Mouse (Mus musculus): Measurements from ENCODE around the gene Gm43518. TPM values are rescaled to one million over a fixed set of nuclear protein-coding genes. Genes with fewer than 3 reads are reported as not detected.

The Gm43518 gene
- polyA plus RNA-seq, 1 experiment from 2014 or later, result 2.4 TPM

GRCm38 (mm10) chr5:123946546-123946945 lies 19.3 kb downstream of the Gm43518 start:
- DNase-seq (ENCODE audit: low spot score), result no peak
- Histone ChIP-seq H3K27me3 (ENCODE audit: control insufficient read depth, insufficient read depth, low read length) (no peaks in the 10 kb centered on the region; the same call in 1 of the 2 replicates), H3K36me3 (ENCODE audit: control insufficient read depth, insufficient read depth, low read length) (no peaks in the 10 kb centered on the region), H3K9me3 (ENCODE audit: control insufficient read depth, low read length) (no peaks in the 10 kb centered on the region), H3K4me3 (ENCODE audit: low read depth, low read length) (no peak overlapping the region), H3K9ac (ENCODE audit: low read depth, low read length) (no peak overlapping the region), H3K4me2 (replicated peaks; ENCODE audit: low read depth, low read length) (no peak overlapping the region), H3K27ac (ENCODE audit: low read depth, low read length) (no peak overlapping the region), H3K4me1 (replicated peaks; ENCODE audit: control insufficient read depth, insufficient read depth, low read length) (no peaks in the 10 kb centered on the region)
- no peak for ATAC-seq (ENCODE audit: low FRiP score)
- 70% methylated on average over 4 of the region's 4 CpGs for WGBS

GRCm38 (mm10) chr5:123947041-123947761 lies 20.0 kb downstream of the Gm43518 start:
- Histone ChIP-seq H3K9me3 (ENCODE audit: control insufficient read depth, low read length) (no peaks in the 10 kb centered on the region), H3K27me3 (ENCODE audit: control insufficient read depth, insufficient read depth, low read length) (no peaks in the 10 kb centered on the region; the same call in 1 of the 2 replicates), H3K4me3 (ENCODE audit: low read depth, low read length) (no peak overlapping the region), H3K4me1 (replicated peaks; ENCODE audit: control insufficient read depth, insufficient read depth, low read length) (no peaks in the 10 kb centered on the region), H3K9ac (ENCODE audit: low read depth, low read length) (no peak overlapping the region), H3K4me2 (replicated peaks; ENCODE audit: low read depth, low read length) (no peak overlapping the region), H3K36me3 (ENCODE audit: control insufficient read depth, insufficient read depth, low read length) (no peaks in the 10 kb centered on the region), H3K27ac (ENCODE audit: low read depth, low read length) (no peak overlapping the region)
- DNase-seq (ENCODE audit: low spot score) (peak; percentile 79), ATAC-seq (ENCODE audit: low FRiP score) (no peak)
- WGBS, result 53% methylated on average over 7 of the region's 7 CpGs

GRCm38 (mm10) chr5:123952365-123953045 lies 25.3 kb downstream of the Gm43518 start:
- Histone ChIP-seq H3K4me3 (ENCODE audit: low read depth, low read length) (no peak overlapping the region), H3K9me3 (ENCODE audit: control insufficient read depth, low read length) (no peaks in the 10 kb centered on the region), H3K27ac (ENCODE audit: low read depth, low read length) (no peak overlapping the region), H3K4me2 (replicated peaks; ENCODE audit: low read depth, low read length) (no peak overlapping the region), H3K36me3 (ENCODE audit: control insufficient read depth, insufficient read depth, low read length) (no peaks in the 10 kb centered on the region), H3K27me3 (ENCODE audit: control insufficient read depth, insufficient read depth, low read length) (no peaks in the 10 kb centered on the region; the same call in 1 of the 2 replicates), H3K9ac (ENCODE audit: low read depth, low read length) (no peak overlapping the region), H3K4me1 (replicated peaks; ENCODE audit: control insufficient read depth, insufficient read depth, low read length) (no peaks in the 10 kb centered on the region)
- DNase-seq (ENCODE audit: low spot score) (no peak), ATAC-seq (ENCODE audit: low FRiP score) (no peak)
- WGBS, result 70% methylated on average over 5 of the region's 5 CpGs

DNA sequence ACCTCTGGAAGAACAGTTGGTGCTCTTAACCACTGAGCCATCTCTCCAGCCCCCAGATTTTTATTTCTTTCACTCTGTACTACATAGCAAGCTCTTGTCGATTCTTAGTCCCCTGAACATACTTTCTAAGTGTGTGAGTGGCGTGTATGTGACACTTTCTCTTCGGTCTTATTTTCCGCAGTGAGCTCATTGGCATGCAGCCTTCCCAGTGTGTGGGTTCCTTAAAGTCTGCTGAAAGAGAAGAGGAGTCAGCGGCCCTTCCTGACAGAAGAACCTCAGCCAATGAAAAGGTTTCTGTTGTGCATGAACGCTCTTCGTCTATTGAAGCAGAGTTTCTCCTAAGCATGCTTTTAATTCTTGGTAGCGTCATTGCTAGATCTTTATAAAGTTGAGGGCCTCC lies 30.0 kb downstream of the Gm43518 start:
- no peaks in the 10 kb centered on the region for H3K9me3 ChIP-seq (ENCODE audit: control insufficient read depth, low read length)
- no peak overlapping the region for H3K4me3 ChIP-seq (ENCODE audit: low read depth, low read length)
- H3K9ac ChIP-seq (ENCODE audit: low read depth, low read length), result no peak overlapping the region
- H3K27ac ChIP-seq (ENCODE audit: low read depth, low read length), result no peak overlapping the region
- no peaks in the 10 kb centered on the region for H3K27me3 ChIP-seq (ENCODE audit: control insufficient read depth, insufficient read depth, low read length)
- H3K36me3 ChIP-seq (ENCODE audit: control insufficient read depth, insufficient read depth, low read length), result no peaks in the 10 kb centered on the region
- DNase-seq (ENCODE audit: low spot score), result no peak
- 78% methylated on average over 8 of the region's 8 CpGs for WGBS
- no peak overlapping the region for H3K4me2 ChIP-seq (replicated peaks; ENCODE audit: low read depth, low read length)
- no peak for ATAC-seq (ENCODE audit: low FRiP score)
- H3K4me1 ChIP-seq (replicated peaks; ENCODE audit: control insufficient read depth, insufficient read depth, low read length), result no peaks in the 10 kb centered on the region

- Histone ChIP-seq H3K4me1 (replicated peaks; ENCODE audit: control insufficient read depth, insufficient read depth, low read length) (no peaks in the 10 kb centered on the region), H3K4me2 (replicated peaks; ENCODE audit: low read depth, low read length) (no peak overlapping the region), H3K9me3 (ENCODE audit: control insufficient read depth, low read length) (no peaks in the 10 kb centered on the region), H3K4me3 (ENCODE audit: low read depth, low read length) (no peak overlapping the region), H3K27me3 (ENCODE audit: control insufficient read depth, insufficient read depth, low read length) (no peaks in the 10 kb centered on the region), H3K27ac (ENCODE audit: low read depth, low read length) (no peak overlapping the region), H3K36me3 (ENCODE audit: control insufficient read depth, insufficient read depth, low read length) (no peaks in the 10 kb centered on the region), H3K9ac (ENCODE audit: low read depth, low read length) (no peak overlapping the region)
- DNase-seq (ENCODE audit: low spot score) (no peak), ATAC-seq (ENCODE audit: low FRiP score) (no peak)
- 81% methylated on average over 3 of the region's 3 CpGs for WGBS
Observed at GRCm38 (mm10) chr5:123959018-123959417, 31.8 kb downstream of the Gm43518 start.

- Histone ChIP-seq H3K4me2 (replicated peaks; ENCODE audit: low read depth, low read length) (no peak overlapping the region), H3K4me1 (replicated peaks; ENCODE audit: control insufficient read depth, insufficient read depth, low read length) (no peaks in the 10 kb centered on the region), H3K27me3 (ENCODE audit: control insufficient read depth, insufficient read depth, low read length) (no peaks in the 10 kb centered on the region), H3K9ac (ENCODE audit: low read depth, low read length) (no peak overlapping the region), H3K36me3 (ENCODE audit: control insufficient read depth, insufficient read depth, low read length) (no peaks in the 10 kb centered on the region), H3K9me3 (ENCODE audit: control insufficient read depth, low read length) (no peaks in the 10 kb centered on the region), H3K4me3 (ENCODE audit: low read depth, low read length) (no peak overlapping the region), H3K27ac (ENCODE audit: low read depth, low read length) (no peak overlapping the region)
- no peak for DNase-seq (ENCODE audit: low spot score)
- no peak for ATAC-seq (ENCODE audit: low FRiP score)
- 83% methylated on average over 8 of the region's 8 CpGs for WGBS
Observed at GRCm38 (mm10) chr5:123960129-123960528, 32.9 kb downstream of the Gm43518 start.

GRCm38 (mm10) chr5:123961046-123961445 lies 33.8 kb downstream of the Gm43518 start:
- Histone ChIP-seq H3K9ac (ENCODE audit: low read depth, low read length) (no peak overlapping the region), H3K4me2 (replicated peaks; ENCODE audit: low read depth, low read length) (no peak overlapping the region), H3K4me3 (ENCODE audit: low read depth, low read length) (no peak overlapping the region), H3K36me3 (ENCODE audit: control insufficient read depth, insufficient read depth, low read length) (no peaks in the 10 kb centered on the region), H3K27ac (ENCODE audit: low read depth, low read length) (no peak overlapping the region), H3K4me1 (replicated peaks; ENCODE audit: control insufficient read depth, insufficient read depth, low read length) (no peaks in the 10 kb centered on the region), H3K27me3 (ENCODE audit: control insufficient read depth, insufficient read depth, low read length) (no peaks in the 10 kb centered on the region), H3K9me3 (ENCODE audit: control insufficient read depth, low read length) (no peaks in the 10 kb centered on the region)
- DNase-seq (ENCODE audit: low spot score), result no peak
- 88% methylated on average over 12 of the region's 12 CpGs for WGBS
- ATAC-seq (ENCODE audit: low FRiP score), result no peak

DNA sequence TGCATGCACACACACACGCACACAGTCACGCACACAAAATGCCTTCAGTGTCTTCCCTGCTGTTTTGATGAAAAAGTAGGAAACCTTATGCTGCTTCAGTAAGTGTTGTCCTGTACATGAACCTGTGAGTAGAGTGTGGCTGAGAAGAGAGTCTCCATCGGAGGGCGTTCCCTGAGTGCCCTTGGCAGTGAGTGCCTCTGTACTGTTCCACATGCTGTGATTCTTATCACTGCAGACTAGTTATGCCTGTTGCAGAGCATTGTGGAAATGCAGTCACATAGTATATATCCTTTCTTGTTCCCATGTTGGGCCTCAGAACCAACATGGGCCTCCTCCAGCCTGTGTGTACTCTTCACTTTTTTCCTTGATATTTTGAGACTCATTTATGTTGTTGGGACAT lies 37.0 kb downstream of the Gm43518 start:
- DNase-seq (ENCODE audit: low spot score), result no peak
- Histone ChIP-seq H3K4me1 (replicated peaks; ENCODE audit: control insufficient read depth, insufficient read depth, low read length) (no peaks in the 10 kb centered on the region), H3K4me2 (replicated peaks; ENCODE audit: low read depth, low read length) (no peak overlapping the region), H3K4me3 (ENCODE audit: low read depth, low read length) (no peak overlapping the region), H3K27ac (ENCODE audit: low read depth, low read length) (no peak overlapping the region), H3K9ac (ENCODE audit: low read depth, low read length) (no peak overlapping the region), H3K9me3 (ENCODE audit: control insufficient read depth, low read length) (no peaks in the 10 kb centered on the region), H3K36me3 (ENCODE audit: control insufficient read depth, insufficient read depth, low read length) (no peaks in the 10 kb centered on the region), H3K27me3 (ENCODE audit: control insufficient read depth, insufficient read depth, low read length) (no peaks in the 10 kb centered on the region)
- no peak for ATAC-seq (ENCODE audit: low FRiP score)
- WGBS, result 93% methylated on average over 4 of the region's 4 CpGs

DNA sequence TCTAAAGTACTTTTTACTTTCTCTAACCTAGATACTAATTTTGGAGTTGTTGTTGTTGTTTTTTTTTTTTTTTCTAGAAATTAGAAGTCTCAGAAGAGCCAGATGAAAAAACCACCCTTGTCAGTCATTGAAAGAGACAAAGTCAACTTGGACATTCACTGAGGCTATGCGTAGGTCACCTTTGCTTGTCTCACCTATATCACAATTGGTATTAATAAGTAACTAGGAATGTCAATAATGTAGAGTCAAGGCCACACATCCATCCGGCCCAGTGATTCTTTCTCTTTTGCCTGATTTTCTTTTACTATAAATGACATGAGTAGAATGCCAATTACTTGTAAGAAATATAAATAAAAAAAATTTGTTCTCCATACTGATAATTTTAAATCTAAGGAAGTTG lies 39.5 kb downstream of the Gm43518 start:
- H3K4me2 ChIP-seq (replicated peaks; ENCODE audit: low read depth, low read length), result no peak overlapping the region
- H3K36me3 ChIP-seq (ENCODE audit: control insufficient read depth, insufficient read depth, low read length), result no peaks in the 10 kb centered on the region
- no peak overlapping the region for H3K27ac ChIP-seq (ENCODE audit: low read depth, low read length)
- no peak overlapping the region for H3K9ac ChIP-seq (ENCODE audit: low read depth, low read length)
- no peak overlapping the region for H3K4me3 ChIP-seq (ENCODE audit: low read depth, low read length)
- no peaks in the 10 kb centered on the region for H3K27me3 ChIP-seq (ENCODE audit: control insufficient read depth, insufficient read depth, low read length)
- no peaks in the 10 kb centered on the region for H3K9me3 ChIP-seq (ENCODE audit: control insufficient read depth, low read length)
- ATAC-seq (ENCODE audit: low FRiP score), result no peak
- DNase-seq (ENCODE audit: low spot score), result no peak
- WGBS, result 92% methylated on average over 2 of the region's 2 CpGs
- H3K4me1 ChIP-seq (replicated peaks; ENCODE audit: control insufficient read depth, insufficient read depth, low read length), result no peaks in the 10 kb centered on the region
